Mouse (Mus musculus) adrenal gland, adult 2 months (tissue): Measurements from ENCODE around the gene Gm20388. TPM values are rescaled to one million over a fixed set of nuclear protein-coding genes. Genes with fewer than 3 reads are reported as not detected.

Experiments used
- DNase-seq: peaks from one replicate; pipeline ENCODE4 v3.0.0; 2021
- polyA plus RNA-seq: library from polyadenylated mRNA; depleted of rRNA; stranded (reverse); fragments of >200 nt; gene quantifications from 2 replicates; pipeline ENCODE4 v1.2.3, GENCODE M21; 2012
- total RNA-seq, 2 experiments: library from RNA; stranded (reverse); gene quantifications; 2 replicates each; pipeline ENCODE4 v1.2.3; 2021

Gene Gm20388
- total and polyA plus RNA-seq, 3 experiments, result 5.9 to 50.1 (median 9.9) TPM

DNA sequence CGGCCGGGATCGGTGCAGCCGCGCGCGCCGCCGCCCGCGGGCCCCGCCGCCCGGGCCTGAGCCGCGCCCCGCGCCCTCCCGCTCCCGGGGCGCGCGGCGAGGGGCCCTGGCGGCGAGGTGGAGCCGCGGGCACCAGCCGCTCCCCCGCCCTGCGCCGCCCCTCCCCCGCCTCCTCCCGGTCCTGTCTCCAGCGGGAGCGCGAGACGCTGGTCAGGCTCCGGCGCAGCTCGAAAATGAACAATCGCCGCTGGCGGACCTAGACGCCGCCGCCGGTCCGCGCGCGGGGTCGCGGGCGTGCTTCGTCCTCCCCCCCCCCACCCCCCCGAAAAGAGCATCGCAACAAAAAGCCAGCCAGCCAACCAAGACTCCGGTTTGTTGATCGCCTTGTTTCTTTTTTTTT is 1819.5 kb downstream of the Gm20388 start:
- DNase-seq, result no peak

DNA sequence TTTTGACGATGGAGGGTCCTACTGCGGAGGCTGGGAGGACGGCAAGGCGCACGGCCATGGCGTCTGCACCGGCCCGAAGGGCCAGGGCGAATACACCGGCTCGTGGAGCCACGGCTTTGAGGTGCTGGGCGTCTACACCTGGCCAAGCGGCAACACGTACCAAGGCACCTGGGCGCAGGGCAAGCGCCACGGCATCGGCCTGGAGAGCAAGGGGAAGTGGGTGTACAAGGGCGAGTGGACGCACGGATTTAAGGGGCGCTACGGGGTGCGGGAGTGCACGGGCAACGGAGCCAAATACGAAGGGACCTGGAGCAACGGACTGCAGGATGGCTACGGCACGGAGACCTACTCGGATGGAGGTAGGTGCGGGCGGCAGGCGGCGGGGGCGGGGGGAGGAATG is 1820.0 kb downstream of the Gm20388 start:
- DNase-seq, result no peak

DNA sequence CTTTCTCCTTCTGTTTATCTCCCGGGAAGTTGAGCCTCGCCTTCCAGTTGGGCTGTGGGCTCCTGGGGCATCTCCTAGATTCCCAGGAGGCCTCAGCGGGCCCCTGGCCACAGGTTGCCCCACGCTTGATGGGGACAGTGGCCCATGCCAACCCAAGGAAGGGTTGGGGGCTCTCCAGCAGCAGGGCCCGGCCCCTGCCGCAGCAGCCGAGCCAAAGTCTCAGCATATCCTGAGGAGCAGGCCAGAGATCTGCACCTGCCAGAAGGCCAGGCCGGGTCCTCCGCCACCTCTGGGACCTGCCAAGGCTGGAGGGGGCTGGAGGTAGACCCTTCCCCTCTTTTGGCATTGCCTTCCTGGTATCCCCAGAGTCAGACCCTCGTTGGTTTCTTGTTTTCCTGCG is 1820.4 kb downstream of the Gm20388 start:
- no peak for DNase-seq

DNA sequence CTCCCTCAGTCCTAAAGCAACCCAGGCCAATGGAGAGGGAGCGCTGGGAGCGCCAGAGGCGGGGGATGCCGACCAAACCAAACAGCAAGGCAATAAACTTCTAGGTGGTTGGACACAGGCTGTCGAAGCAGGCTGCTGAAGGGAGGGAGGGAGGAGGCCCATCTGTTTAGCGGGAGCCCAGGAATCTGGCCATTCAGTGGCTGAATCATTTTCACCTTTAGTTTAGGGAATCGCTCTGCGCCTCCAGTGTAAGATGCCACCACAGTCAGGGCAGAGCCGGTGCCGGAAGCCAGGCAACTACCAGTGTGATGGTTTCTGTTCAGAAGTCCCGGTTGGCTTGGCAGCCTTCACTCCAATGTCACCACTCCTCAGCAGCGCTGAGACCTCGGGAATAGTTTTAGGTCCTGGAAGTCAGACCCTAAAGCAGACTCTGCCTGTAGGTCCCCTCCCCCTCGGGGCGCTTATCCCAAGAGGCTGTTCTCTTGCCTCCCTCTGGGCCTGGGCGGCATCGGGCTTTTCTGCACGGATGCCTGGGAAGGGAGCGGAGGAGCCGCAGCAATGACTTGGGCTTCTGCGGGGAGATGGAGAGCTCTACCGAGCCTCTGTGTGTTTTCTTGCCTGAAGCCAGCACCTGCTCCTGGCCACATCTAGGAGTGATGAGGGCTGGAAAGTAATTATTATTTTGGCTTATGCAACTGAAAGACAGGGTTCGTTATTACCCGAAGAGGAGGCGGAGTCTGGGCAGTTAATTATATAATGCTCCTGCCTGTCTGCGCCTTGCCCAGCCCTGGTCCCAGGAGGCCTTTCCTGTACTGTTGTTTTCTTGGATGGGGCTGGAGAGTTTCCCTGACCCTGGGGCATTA is 1821.1 kb downstream of the Gm20388 start:
- DNase-seq, result no peak

DNA sequence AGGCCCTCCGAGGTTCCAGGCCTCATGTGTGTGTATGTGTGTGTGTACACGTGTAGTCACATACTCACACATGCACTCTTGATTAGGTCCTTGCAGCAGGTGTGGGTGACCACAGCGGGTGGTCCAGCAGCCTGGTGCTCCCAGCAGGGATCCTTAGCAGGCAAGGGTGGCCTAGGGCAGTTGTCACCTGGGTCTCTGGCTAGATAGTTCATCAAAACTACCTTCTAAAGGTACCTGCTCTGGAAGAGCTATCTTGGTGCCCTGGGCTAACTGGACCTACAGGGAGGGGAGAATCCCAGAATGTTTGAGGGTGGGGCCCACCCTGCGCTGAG is 1821.7 kb downstream of the Gm20388 start:
- DNase-seq, result no peak

DNA sequence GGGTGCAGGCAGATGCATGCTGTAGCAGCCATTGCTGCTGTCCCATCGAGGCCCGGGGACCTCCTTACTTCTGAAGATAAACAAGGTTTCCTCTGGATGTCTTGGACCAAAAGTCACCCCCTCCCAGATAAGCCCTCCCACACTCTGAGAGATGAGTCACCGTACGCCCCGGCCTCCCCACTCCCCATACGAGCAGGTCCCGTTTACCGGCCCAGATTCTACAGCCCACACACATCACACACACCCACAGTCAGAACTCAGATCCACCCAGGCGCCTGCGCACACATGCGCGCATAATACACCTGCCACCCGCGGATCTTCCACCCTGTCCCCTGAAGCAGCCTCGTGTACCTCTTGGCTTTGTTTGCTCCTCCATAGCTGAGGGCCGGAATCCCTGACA is 1823.6 kb downstream of the Gm20388 start:
- DNase-seq, result no peak

DNA sequence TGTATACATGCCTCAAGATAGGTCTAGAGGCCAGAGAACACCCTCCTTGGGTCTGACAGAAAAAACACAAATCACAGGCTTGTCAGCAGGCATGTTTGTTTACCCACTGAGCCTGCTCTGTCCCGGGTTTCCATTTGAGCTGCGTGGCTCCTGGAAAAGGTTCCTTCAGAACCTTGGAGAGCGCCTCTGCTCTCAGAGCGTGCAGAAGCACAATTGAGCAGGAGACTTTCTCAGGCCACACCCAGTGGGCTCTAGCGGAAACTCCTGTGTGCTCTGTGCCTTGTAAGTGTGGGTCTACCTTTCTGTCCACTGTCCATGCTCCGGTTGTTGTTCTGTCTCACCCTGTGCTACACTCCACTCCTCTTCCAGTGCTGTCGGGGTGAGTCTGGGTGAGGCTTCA is 1825.6 kb downstream of the Gm20388 start:
- peak; percentile 18 for DNase-seq

DNA sequence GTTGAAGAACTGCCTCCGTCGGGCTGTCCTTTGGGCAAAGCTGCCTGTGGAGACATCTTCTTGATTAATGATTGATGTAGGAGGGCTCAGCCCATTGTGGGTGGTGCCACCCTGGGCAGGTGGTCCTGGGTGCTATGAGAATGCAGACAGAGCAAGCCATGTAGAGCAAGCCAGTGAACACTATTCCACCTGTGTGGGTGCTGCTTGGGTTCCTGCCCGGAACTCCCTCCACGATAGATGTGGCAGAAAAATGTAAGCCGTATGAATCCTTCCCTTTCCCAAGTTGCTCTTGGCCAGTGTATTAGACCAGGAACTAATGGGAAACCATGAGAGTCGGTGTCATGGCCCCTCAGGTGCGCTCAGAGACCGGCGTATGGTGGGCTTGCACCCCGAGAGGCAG is 1830.1 kb downstream of the Gm20388 start:
- no peak for DNase-seq

DNA sequence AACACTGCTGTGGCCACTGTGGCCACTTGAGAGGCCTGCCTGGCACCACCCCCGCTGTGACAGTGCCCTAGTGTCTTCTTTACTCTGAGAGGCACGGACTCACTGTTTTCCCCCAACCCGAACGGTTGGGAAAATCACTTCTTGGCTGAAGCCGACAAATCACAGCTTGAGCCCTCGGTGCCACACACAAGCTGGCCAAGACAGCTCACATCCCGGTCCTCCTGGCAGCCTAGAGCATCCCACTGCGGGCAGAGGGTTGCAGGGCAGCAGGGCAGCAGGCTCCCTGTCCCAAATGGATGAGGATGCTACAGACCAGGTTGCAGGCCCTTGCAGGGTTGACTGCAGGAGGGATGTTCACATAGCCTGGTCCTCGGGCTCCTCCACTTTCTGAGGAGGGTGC is 1838.9 kb downstream of the Gm20388 start:
- DNase-seq, result no peak

DNA sequence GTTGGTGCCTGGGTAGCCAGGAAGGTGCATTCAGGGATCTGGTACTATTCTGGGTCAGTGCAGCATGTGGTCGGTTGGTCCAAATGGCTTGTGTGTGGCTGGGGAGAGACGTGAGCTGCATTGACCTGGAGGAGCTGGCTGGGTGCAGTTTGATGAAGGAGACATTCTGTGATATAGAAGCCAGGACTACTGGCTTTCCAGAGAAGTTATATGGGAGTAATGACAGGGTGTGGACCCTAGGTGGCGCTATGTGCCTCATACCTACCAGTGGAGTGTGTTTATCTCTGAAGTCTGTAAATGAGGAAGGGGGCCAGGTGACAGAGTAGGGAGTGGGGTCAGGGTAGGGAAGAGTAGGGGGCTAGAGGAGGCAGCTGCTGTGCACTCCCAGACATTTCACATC is 1839.9 kb downstream of the Gm20388 start:
- DNase-seq, result no peak

DNA sequence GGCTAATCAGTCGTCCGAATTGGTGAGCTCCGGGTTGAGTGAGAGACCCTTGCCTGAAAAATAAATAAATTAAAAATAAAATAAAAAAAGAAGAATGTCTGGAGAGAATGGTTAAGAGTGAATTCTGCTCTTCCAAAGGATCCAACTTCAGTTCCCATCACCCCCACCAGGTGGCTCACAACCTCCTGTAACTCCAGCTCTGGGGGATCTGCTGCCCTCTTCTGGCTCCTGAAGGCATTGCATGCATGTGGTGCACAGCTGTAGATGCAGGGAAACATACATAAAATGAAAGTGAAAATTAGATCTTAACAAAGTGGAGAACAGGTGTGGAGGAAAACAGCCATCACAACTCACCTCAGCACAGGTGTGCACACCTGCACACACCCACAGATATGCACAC is 1840.8 kb downstream of the Gm20388 start:
- peak; percentile 34 for DNase-seq

DNA sequence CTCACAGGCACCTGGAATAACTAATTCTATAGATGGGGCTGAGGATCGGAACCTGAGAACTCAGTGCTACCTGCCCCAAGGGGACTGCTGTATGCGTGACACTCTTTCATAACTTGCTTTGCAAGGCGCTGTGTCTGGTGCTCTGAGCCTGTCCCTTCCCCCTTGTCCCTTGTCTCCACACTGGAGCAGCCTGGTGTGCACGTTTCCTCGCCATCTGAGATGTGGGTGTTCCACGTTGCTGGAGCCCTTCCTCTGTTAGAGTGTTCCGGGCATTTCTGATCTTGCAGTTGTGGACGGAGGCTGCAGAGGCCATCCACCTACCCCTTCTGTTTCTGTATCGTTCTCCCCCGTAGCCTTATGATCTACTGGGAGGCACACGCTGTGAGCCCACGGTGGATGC is 1847.8 kb downstream of the Gm20388 start:
- DNase-seq, result no peak

DNA sequence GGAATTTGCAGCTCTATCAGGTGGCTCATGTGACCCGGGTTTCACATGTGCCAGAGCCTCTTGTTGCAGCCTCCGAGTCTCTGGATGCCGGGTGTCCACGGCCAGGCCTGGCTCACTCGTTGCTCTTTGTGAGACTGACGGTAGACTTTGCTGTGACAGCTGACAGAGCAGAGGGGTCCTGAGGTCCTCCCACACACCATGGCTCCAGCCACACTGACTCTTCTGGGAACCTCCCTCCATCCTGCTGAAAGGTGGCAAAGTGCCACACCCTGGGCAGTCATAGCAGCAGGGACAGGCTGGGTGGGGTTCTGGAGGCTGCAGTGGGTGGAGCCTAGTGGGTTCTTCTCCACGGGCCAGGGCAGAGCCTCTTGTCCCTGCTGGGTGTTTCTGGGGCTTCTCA is 1849.8 kb downstream of the Gm20388 start:
- no peak for DNase-seq

DNA sequence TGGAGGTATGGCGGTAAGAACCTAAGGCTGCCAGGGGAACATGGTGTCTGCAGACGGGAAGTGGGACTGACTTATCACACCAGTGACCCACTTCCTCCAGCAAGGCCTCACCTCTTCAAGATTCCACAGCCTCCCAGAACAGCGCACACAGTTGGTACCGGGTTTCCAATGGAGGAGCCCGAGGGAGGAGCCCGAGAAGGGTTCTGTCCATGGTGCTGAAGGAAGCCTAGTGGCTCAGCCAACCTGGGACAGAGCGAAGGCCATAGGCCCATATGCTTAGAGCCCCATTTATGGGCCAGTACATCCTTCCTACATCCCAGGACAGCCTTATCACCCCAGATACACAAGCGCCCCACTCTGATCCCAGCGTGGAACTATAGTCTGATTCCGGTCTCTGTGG is 1850.8 kb downstream of the Gm20388 start:
- DNase-seq, result peak; percentile 34

DNA sequence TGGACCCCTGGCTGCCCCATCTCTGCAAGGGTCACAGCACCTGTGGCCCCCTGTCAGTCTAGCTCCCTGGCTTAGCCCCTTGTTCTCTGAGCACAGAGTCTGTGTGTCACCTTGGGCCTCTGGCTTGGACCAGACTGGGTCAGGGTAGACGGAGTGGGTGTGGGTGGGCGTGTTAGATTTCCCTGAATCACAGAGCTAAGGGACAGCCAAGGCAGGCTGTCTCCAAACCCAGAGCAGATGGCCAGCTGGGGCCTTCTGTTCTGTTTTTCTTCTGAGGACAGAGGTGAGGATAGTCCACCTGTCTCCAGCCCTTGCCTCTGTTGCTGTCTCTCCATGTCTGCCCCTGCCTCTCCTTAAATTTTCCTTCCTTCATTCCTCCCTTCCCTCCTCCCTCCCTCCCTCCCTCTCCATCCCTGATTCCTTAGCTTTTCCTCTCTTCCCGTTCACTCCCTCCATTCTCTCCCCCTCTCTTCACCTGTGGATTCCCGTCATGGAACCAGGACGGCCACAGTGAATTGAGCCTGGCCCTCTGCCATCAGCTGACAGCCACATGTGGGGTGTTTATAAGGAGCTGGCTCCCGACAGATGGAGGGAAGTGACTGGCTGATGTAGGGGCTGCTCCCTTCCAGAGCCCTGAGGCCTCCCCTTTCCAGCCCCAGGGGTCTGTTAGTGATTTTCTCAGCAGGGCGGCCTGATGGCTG is 1852.5 kb downstream of the Gm20388 start:
- no peak for DNase-seq

DNA sequence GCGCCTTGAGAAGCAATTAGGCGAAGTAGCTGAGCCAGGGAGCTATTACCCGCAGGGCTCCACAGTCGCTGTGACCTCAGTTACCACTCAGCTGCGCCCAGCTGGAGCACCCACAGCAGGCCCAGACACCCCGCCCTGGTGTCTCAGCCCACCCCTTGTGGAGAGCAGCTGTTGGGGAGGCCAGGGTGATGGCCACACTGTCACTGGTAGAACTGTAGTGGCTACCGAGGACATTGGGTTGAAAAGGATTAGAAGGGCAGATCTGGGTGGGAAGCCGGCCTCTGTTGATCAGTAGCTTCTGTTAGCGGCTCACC is 1853.0 kb downstream of the Gm20388 start:
- no peak for DNase-seq

DNA sequence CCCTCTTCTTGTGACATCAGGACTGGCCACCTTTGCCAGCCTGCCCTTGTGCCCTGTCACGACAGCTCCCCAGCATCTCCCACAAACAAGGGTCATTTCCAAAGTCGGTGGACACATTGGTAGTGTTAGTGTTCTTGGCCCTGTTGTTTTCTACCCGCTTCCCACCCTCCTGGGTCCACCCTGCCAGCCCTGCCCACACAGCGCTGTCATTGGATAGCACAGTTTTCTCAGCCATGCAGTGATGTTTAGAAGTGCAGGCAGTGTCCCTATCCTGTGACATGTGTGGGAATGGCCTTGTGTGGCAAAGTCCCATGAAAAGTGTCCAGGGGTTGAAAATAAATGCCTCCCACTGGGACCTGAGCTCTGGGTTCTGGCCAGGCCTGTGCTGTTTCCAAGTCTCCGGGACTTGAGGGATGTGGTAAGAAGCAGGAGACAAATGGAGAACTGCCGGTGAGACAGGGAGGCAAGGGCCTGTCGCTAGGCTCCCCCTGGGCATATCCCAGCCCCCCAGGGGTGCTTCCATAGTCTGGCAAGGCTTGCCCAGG is 1855.0 kb downstream of the Gm20388 start:
- DNase-seq, result no peak

DNA sequence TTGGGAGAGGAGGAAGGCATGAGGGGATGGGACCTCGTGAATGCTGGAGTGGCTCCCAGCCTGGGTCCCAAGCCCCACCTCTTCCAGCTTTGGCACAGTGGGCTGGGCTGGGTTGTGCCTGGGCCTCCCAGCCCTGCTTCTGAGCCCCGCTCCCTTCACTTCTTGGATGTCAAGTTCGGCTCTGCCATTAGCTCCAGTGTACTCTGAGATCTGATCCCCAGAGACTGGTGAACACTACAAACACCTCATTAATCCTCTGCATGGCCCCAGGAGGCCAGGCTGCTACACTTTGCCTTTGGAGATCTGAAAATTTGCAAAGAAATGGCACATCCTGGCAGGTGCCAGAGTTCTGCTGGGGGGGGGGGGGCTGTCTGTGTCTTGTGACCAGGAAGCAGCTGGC is 1858.5 kb downstream of the Gm20388 start:
- DNase-seq, result no peak

DNA sequence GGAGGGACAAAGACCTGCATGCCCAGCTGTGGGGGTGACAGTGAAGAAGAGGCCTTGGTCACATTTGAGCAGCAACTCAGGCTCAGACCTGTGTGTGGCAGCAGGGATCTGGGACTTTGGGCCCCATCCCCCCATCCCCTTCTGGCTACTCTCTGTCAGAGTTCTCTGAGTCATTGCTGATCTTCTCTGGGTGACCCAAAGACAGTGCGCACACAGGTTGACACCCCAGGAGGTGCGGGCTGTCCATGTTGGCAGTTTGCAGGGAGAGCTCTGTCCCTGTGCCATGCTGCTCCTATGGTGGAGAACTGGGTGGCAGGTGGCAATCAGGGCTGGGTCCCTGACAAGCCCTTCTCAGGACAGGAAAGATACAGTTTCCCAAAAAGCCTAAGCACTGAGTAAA is 1859.0 kb downstream of the Gm20388 start:
- no peak for DNase-seq

DNA sequence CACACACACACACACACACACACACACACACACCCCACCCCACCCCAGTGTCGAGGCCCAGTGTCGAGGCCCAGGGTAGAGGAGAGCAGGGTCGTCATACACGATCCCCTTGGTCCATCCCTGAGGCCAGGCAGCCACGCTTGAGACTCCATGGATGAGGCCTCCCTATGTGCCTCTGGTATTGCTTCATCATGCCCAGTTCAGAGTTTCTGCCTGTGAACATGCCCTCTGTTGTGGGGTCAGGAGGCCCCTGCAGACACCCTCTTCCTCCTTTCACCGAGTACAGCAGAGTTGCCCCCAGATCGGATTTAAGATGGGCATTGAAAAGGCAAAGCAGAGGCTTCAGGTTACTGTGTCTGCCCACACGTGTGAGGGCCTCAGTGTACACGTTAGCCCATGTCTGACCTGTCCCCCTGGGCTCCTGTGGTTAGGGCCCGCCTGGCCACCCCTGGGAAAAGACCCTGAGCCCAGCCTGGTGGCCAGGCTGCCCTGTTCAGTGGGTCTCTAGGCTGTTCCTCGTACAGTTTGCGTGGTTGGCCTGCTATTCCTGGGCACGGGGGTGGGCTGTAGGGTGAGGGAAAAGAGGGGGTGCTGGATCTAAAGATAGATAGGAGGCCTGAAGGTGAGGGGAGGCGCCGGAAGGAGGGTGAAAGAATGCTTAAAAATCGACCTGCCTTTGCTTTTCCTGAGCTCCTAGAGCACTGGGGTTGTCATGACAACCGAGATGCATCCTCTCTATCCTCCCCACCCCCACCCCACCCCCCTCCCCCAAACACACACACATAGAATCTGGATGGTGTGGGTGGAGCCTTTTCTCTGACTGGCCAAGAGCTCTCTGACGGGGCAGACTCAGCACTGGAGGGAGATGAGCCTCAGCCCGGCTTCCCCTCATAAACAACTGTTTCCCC is 1860.5 kb downstream of the Gm20388 start:
- DNase-seq, result no peak

DNA sequence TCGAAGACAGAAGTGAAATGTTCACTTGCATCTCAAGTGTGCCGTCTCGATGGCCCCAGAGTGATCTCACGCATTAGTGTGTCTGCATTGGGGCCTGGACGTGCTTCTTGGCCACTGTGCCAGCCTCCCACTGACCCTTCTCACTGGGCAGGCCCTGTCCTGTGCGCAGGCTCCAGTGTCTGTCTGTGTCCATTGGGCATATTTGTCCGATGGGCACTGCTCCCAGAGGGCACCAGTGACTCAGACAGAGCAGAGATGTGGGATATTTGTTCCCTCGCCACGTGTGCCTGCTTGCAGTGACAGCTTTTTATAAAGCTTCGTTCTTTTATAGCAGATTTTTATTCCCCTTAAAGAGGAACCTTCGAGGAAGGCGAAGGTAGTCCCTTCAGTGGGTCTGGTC is 1863.2 kb downstream of the Gm20388 start:
- DNase-seq, result no peak

DNA sequence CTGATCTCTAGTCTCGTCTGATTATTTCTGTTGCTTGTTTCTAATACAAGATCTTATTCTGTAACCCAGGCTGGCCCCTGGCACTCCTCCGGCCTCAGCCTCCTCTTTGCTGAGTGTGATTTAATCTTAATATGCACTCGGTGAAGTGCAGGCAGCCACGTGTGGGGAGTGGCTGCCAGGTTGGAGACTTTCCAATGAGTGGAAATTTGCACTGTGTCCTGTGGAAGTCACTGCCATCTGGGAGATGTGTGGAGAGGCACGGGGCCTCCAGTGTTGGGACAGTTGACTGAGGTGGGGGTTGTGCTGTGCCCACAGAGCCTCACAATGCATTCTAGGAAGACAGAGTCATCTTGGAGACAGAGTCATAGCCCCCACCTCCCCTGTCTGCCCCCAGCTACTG is 1871.9 kb downstream of the Gm20388 start:
- no peak for DNase-seq

DNA sequence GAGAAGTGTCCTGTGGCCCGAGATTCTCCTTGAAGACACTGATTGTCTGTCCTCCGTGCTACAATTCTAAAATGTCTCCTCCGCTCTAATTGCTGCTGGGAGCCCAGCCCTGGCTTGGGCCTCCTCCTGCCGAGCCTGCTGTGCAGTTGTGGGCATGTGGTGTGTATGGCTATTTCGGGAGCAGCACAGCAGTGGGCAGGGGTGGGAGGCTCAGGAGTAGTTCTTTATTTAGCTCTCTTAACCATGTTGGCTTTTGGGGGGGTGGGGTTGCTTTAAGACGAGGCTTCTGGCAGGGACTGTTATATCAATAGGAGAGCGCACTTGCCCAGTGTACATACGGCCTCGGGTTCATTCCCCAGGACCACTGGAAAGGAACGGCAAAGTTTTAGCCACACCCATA is 1875.9 kb downstream of the Gm20388 start:
- DNase-seq, result no peak
